Mouse (Mus musculus) mature B cell (primary cell): ENCODE measurements around the gene Naxe.

Source experiments
- in situ Hi-C: fragments of 300-500 bp; cut with MboI; formaldehyde crosslinking; loops from 2 replicates; pipeline ENCODE4 v1.14.3; 2019

Gene Naxe

GRCm38 (mm10) chr3:88068386-88068785 is 10.1 kb upstream of the Naxe start:
- in situ Hi-C loops = no loop called here

GRCm38 (mm10) chr3:88057030-88057429 is 1.3 kb downstream of the Naxe start:
- in situ Hi-C loops = no loop called here

- in situ Hi-C loops = no loop called here
These were observed 8.8 kb downstream of the Naxe start for GRCm38 (mm10) chr3:88049532-88049931.

- in situ Hi-C loops = no loop called here
These were observed 15.5 kb downstream of the Naxe start, which contains the start of gene Gpatch4 for GRCm38 (mm10) chr3:88042661-88043421. Gpatch4 (plus strand) TSS chr3:88043108.

- in situ Hi-C loops = no loop called here
These were observed 22.6 kb downstream of the Naxe start for GRCm38 (mm10) chr3:88035561-88036293.

- in situ Hi-C loops = no loop called here
These were observed 24.8 kb downstream of the Naxe start for GRCm38 (mm10) chr3:88033506-88033905.

GRCm38 (mm10) chr3:88030608-88031395 is 27.5 kb downstream of the Naxe start:
- in situ Hi-C loops = no loop called here

GRCm38 (mm10) chr3:88027434-88028186 is 30.7 kb downstream of the Naxe start, which contains the start of gene Hapln2:
Hapln2 (minus strand) TSS chr3:88027583.
- in situ Hi-C loops = no loop called here

GRCm38 (mm10) chr3:88026823-88027222 is 31.5 kb downstream of the Naxe start:
- in situ Hi-C loops = no loop called here

- in situ Hi-C loops = no loop called here
These were observed 34.9 kb downstream of the Naxe start for GRCm38 (mm10) chr3:88023192-88024074.

- in situ Hi-C loops = no loop called here
These were observed 35.7 kb downstream of the Naxe start for GRCm38 (mm10) chr3:88022322-88023191.

- in situ Hi-C loops = no loop called here
These were observed 47.5 kb downstream of the Naxe start for GRCm38 (mm10) chr3:88010634-88011265.
